Comparison of ENCODE assay signal across 8 mouse cellular contexts in the genomic region with DNA sequence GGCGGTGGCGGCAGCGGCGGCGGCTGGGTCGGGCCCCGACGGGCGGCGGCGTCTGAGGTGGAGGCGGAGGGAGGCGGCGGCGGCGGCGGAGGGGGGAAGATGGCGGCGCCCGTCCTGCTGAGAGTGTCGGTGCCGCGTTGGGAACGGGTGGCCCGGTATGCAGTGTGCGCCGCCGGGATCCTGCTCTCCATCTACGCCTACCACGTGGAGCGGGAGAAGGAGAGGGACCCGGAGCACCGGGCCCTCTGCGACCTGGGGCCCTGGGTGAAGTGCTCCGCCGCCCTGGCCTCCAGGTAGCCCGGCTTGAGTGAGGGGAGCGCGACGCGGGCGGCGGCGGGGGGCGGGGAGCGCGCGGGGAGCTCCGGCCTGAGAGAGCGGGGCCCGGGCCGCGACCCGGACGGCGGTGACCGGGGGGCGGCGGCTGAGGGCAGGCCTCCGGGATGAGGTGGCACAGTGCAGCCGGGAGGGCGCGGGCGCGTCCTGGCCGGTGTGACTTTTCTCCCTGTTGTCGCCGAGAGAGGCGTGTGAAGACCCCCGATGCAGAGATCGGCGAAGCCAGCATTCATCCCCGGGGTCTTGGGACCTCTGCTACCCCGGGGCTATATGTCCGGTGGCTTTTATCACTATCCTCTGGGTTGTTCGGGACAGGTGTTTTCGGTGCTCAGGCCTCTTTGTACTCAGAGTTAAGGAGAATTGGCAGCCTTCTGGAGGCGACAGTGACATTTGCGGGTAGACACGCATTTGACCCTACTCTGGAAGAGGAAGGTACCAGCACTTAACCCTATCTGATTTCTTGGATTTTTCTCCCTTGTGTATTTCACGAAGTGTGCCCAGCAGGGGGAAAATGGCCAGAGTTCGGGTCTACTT. TPM values are rescaled to one million over a fixed set of nuclear protein-coding genes. Genes with fewer than 3 reads are reported as not detected.
DNase-seq lines count a peak whose midpoint lies in the region; ATAC-seq and TF ChIP-seq lines count a peak whose summit lies in the region.
"Not testable (repeated sequence)": the region's sequence is repeated elsewhere in the genome, so short reads cannot be mapped to it uniquely, and the experiment has no call there.

No protein-coding gene starts in this region.

- not testable (repeated sequence) for H3K9me3 ChIP-seq in hindbrain, embryonic 15.5 days

- intact Hi-C loops in gastrocnemius, adult 2 months (cut with DNase I) = not testable (repeated sequence)

- peak; percentile 49 for ATAC-seq in hindbrain, embryonic 15.5 days (ENCODE audit: low FRiP score, low read depth)

- peak overlapping the region; percentile 60 for H3K4me2 ChIP-seq in hindbrain, embryonic 15.5 days

- WGBS in hindbrain, embryonic 15.5 days = under 1% methylated on average over 40 of the region's 82 CpGs

- not testable (repeated sequence) for H3K27ac ChIP-seq in cortical plate, adult 2 months (ENCODE audit: insufficient read depth, low read length)
- peak overlapping the region; percentile 89 for H3K27ac ChIP-seq in gastrocnemius, adult 2 months
- H3K27ac ChIP-seq in hindbrain, embryonic 15.5 days (replicated peaks) = peak overlapping the region; percentile 65

- H3K27me3 ChIP-seq in hindbrain, embryonic 15.5 days = not testable (repeated sequence)

- H3K9ac ChIP-seq in hindbrain, embryonic 15.5 days = peak overlapping the region; percentile 71

- DNase-seq in T-cell, adult 2 months (ENCODE audit: low spot score) = peak; percentile 30
- DNase-seq in gastrocnemius, adult 2 months = peak; percentile 66
- DNase-seq in layer of hippocampus, postnatal 36 days = peak; percentile 18 to 28
- DNase-seq in lung, postnatal 14 days = peak; percentile 17
- peak; percentile 41 for DNase-seq in retina, embryonic 14.5 days (ENCODE audit: low spot score)
- peak; percentile 48 for DNase-seq in thymus, postnatal 25 days

- not testable (repeated sequence) for H3K4me1 ChIP-seq in cortical plate, adult 2 months (ENCODE audit: control insufficient read depth, insufficient read depth, low read length); hindbrain, embryonic 15.5 days (replicated peaks)

- not testable (repeated sequence) for H3K36me3 ChIP-seq in hindbrain, embryonic 15.5 days

- not testable (repeated sequence) for TF ChIP-seq POLR2A in cortical plate, adult 2 months (IDR thresholded peaks at IDR 0.05; ENCODE audit: extremely low read depth, insufficient read depth, low read length)

- peak overlapping the region; percentile 45 for H3K4me3 ChIP-seq in cortical plate, adult 2 months (ENCODE audit: insufficient read depth, low read length)
- H3K4me3 ChIP-seq in gastrocnemius, adult 2 months = peak overlapping the region; percentile 93
- peak overlapping the region; percentile 58 for H3K4me3 ChIP-seq in hindbrain, embryonic 15.5 days

- not testable (repeated sequence) for TF ChIP-seq CTCF in cortical plate, adult 2 months (IDR thresholded peaks at IDR 0.05; ENCODE audit: extremely low read depth, insufficient read depth, low read length); gastrocnemius, adult 2 months (IDR thresholded peaks at IDR 0.05)

RNA-seq across cellular contexts. Expression of gene Vkorc1l1, which starts 0.5 kb away (rescaled TPM):
- 39.4 and 39.5 TPM in 2 replicates for polyA plus RNA-seq in cortical plate, adult 2 months (2012; rRNA removed)
- total RNA-seq in gastrocnemius, adult 2 months (2021) = 10 to 100 TPM; 21.4 to 22.9 TPM
- polyA plus RNA-seq in hindbrain, embryonic 15.5 days (2015; fragmentation: Nextera tagmentation; extraction: Ambion mirVana) = 31.3 and 33.4 TPM in 2 replicates
- 10 to 100 TPM; 42.0 to 44.4 TPM for total RNA-seq in layer of hippocampus, postnatal 36 days (2021)

RNA-seq across cellular contexts. Expression of gene Nupr1l, which starts 34.0 kb away (rescaled TPM):
- 4.2 and 5.1 TPM in 2 replicates for polyA plus RNA-seq in cortical plate, adult 2 months (2012; rRNA removed)
- total RNA-seq in gastrocnemius, adult 2 months (2021) = not detected
- polyA plus RNA-seq in hindbrain, embryonic 15.5 days (2015; fragmentation: Nextera tagmentation; extraction: Ambion mirVana) = 4.8 and 5.0 TPM in 2 replicates
- 1 to 10 TPM; 1.9 to 3.8 TPM for total RNA-seq in layer of hippocampus, postnatal 36 days (2021)

RNA-seq across cellular contexts. Expression of gene Phkg1, which starts 44.0 kb away (rescaled TPM):
- polyA plus RNA-seq in cortical plate, adult 2 months (2012; rRNA removed) = 38.1 and 39.9 TPM in 2 replicates
- total RNA-seq in gastrocnemius, adult 2 months (2021) = 100 to 1,000 TPM; 314 to 437 TPM
- 0.69 and 0.79 TPM in 2 replicates for polyA plus RNA-seq in hindbrain, embryonic 15.5 days (2015; fragmentation: Nextera tagmentation; extraction: Ambion mirVana)
- total RNA-seq in layer of hippocampus, postnatal 36 days (2021) = 10 to 100 TPM; 23.0 to 23.1 TPM

RNA-seq across cellular contexts. Expression of gene Zbed5, which starts 46.8 kb away (rescaled TPM):
- 5.6 and 6.8 TPM in 2 replicates for polyA plus RNA-seq in cortical plate, adult 2 months (2012; rRNA removed)
- under 1 TPM; 0.20 to 0.45 TPM for total RNA-seq in gastrocnemius, adult 2 months (2021)
- polyA plus RNA-seq in hindbrain, embryonic 15.5 days (2015; fragmentation: Nextera tagmentation; extraction: Ambion mirVana) = 13.6 and 14.2 TPM in 2 replicates
- 1 to 10 TPM; 4.5 to 4.9 TPM for total RNA-seq in layer of hippocampus, postnatal 36 days (2021)

RNA-seq across cellular contexts. Expression of gene Chchd2, which starts 55.0 kb away (rescaled TPM):
- 719 and 800 TPM in 2 replicates for polyA plus RNA-seq in cortical plate, adult 2 months (2012; rRNA removed)
- total RNA-seq in gastrocnemius, adult 2 months (2021) = 100 to 1,000 TPM; 604 to 698 TPM
- 711 and 732 TPM in 2 replicates for polyA plus RNA-seq in hindbrain, embryonic 15.5 days (2015; fragmentation: Nextera tagmentation; extraction: Ambion mirVana)
- 100 to 1,000 TPM; 437 to 493 TPM for total RNA-seq in layer of hippocampus, postnatal 36 days (2021)

Comparison
In these comparisons a context has a peak if more than half of its experiments do, and no peak if none do; other contexts are left out.
1. RNA of gene Phkg1, which starts 44.0 kb away (total RNA-seq): 314 to 437 TPM in gastrocnemius, adult 2 months; 23.0 to 23.1 TPM in layer of hippocampus, postnatal 36 days; every median in the first group is over 10 times any median in the second.
2. Peak in every context shown above with its lines, with median percentiles within 50 percentile points of each other: DNase-seq and H3K4me3 ChIP-seq.